Mouse (Mus musculus): ENCODE data around the gene Gm20388.

The Gm20388 gene

GRCm38 (mm10) chr8:120263879-120264278, 353.2 kb downstream of the Gm20388 start:
- DNase-seq (ENCODE audit: low spot score), result no peak

- DNase-seq (ENCODE audit: low spot score), result no peak
These were observed 353.8 kb downstream of the Gm20388 start for GRCm38 (mm10) chr8:120264388-120264943.

DNA sequence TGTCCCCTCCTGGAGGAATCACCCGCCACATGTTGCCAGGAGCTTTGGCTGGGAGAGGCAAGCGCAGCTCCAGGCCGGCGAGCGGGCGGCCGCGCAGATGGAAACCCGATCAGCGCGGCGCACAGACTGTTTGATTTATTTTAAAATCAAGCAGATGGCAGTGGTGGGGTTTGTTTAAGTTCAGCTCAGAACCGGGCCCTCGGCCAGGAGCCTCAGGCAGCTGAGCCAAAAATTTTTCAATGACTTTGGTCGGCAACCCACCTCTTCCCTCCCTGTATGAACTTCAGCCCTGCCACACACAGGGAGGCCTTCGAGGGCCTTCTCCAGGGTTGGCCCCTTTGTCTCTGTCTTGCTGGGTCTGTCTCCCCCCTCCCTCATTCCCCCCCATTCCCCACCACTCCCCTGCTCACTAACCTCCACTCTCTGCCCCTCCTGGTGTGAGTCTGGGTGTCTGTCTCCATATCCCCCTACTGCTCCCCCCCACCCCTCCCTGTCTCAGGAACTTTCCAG, 354.4 kb downstream of the Gm20388 start:
- peak; percentile 74 for DNase-seq (ENCODE audit: low spot score)

- DNase-seq (ENCODE audit: low spot score), result peak; percentile 66
These were observed 354.8 kb downstream of the Gm20388 start for GRCm38 (mm10) chr8:120265471-120265870.

GRCm38 (mm10) chr8:120268541-120268980, 357.9 kb downstream of the Gm20388 start:
- no peak for DNase-seq (ENCODE audit: low spot score)

GRCm38 (mm10) chr8:120270449-120270848, 359.8 kb downstream of the Gm20388 start:
- DNase-seq (ENCODE audit: low spot score), result peak; percentile 70

DNA sequence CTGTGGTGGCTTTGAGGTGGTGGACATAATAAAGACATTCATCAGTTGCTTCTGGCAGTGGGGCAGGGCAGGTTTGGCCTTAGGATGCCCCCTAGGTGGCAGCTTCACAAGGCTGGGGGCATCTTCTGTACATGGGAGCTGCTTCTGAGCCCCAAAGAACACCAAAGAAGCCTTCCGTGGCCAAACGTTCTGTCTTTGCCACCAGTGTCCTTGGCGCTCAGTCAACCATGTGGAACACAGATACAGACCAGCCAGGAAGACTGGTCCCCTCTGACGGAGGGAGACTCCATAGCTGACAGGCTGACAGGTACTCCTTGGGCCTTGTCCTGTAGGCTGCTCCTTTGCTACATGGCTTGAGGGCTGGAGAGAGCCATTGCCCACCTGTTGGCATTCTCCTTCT, 362.8 kb downstream of the Gm20388 start:
- no peak for DNase-seq (ENCODE audit: low spot score)

DNA sequence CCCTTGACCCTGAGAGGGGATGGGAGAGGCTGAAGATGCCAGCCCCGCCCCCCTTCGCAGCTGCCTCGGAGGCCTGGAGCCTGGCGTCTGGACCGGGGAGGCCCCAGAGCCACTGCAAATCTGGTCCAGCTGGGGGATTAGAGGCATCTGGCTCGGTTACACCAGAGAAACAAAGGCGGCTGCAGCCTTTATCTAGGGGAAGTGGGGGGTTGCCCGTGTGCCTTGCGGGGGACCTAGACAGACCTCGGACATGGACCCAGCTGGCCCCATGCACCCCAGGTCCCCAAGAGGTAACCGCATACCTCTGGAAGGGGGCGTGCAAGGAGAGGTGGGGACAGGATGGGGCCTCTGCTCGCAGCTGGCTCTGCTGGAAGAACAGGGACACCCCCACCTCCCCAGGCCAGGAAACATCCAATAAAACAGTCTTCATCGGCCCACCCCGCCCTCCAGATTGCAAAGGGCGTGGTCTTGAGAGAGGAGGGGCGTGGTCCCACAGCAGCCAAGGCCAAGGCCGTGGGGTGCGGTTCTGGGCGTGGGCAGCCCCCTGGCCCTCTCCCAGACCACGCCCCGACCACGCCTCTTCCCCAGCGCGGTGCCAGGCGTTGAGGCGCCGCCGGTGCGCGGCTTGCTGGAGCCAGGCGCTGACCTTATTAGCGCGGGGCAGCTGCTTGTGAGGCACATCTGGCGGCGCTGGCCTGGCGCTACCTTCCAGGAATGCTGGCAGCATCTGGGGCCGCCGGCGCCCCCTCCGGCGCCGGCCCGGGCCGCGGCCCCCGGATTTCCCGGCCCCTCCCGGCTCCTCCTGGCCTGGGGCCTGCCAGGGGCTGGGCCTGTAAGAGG, 365.6 kb downstream of the Gm20388 start:
- peak; percentile 95 for DNase-seq (ENCODE audit: low spot score)

GRCm38 (mm10) chr8:120276891-120277426, 366.3 kb downstream of the Gm20388 start:
- peak; percentile 60 for DNase-seq (ENCODE audit: low spot score)

DNA sequence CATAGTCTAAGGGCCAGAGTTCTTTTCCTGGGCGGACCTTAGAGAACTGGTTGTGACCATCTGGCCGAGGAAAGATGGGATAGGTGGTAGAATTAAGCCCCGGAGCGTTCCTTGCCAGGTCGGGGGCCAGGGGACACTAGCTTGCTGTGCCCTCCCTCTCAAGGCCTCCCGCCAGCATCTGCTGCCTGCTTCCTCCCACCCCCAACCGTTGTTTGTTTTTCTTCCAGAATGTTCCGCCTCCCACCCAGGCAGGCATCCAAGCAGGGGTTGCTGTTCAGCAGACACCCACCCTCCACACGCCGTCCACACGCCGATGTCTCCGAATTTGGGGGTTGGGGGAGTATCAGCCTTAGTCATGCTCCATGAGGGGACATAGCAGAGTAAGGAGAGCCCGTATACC, 367.4 kb downstream of the Gm20388 start:
- no peak for DNase-seq (ENCODE audit: low spot score)

DNA sequence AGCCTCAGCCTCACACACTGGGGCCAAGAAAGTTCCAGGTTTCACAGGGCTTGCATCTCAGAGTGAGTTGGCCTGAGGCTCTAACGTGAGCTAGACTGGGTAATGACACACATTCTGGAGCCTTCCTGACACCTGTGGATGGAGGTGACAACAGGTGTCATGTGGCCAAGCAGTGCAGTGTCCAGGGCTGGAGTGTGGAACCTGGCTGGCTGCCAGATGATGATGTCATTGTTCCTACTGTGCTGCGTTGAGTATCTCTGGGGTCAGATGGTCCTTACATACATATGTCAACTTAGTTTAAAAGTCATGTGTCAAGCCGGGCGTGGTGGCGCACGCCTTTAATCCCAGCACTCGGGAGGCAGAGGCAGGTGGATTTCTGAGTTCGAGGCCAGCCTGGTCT, 368.8 kb downstream of the Gm20388 start:
- no peak for DNase-seq (ENCODE audit: low spot score)

GRCm38 (mm10) chr8:120281487-120281886, 370.8 kb downstream of the Gm20388 start:
- DNase-seq (ENCODE audit: low spot score), result peak; percentile 77

GRCm38 (mm10) chr8:120282465-120282864, 371.8 kb downstream of the Gm20388 start:
- no peak for DNase-seq (ENCODE audit: low spot score)

DNA sequence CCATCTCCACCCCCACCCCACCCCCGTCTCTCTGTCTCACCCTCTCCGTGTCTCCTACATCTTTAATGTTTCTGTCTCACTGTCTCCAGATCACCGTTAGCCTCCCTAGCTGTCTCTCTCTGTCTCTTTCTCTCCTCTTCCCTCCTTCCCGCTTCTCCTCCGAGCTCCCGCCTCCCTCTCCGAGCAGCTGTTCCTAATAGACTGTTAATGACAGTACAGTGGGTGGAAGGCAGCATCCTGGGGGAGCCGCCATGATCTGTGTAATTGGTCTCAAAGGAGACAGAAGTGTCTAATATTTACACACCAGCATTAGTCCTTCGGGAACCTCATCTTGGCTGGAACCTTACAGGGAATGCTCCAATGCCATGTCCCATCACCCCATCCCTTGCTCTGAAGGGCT, 373.6 kb downstream of the Gm20388 start:
- DNase-seq (ENCODE audit: low spot score), result no peak

GRCm38 (mm10) chr8:120285033-120285432, 374.4 kb downstream of the Gm20388 start:
- no peak for DNase-seq (ENCODE audit: low spot score)

DNA sequence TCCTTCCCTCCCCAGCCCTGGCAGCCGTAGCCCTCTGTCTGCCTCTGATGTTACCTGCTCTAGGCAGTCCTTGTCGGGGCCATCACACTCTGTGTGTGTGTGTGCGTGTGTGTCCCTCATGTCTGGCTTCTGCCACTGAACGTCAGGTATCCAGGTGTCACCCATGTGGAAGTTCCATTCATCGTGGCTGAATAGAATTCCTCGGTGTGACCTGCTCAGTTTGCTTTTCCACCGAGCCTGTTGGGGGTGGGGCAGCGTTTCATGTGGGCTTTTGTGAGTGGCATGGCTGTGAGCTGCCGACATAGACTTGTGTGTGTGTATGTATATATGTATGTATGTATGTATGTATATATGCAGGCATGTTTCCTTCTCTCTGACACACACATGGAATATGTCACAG, 375.2 kb downstream of the Gm20388 start:
- no peak for DNase-seq (ENCODE audit: low spot score)

DNA sequence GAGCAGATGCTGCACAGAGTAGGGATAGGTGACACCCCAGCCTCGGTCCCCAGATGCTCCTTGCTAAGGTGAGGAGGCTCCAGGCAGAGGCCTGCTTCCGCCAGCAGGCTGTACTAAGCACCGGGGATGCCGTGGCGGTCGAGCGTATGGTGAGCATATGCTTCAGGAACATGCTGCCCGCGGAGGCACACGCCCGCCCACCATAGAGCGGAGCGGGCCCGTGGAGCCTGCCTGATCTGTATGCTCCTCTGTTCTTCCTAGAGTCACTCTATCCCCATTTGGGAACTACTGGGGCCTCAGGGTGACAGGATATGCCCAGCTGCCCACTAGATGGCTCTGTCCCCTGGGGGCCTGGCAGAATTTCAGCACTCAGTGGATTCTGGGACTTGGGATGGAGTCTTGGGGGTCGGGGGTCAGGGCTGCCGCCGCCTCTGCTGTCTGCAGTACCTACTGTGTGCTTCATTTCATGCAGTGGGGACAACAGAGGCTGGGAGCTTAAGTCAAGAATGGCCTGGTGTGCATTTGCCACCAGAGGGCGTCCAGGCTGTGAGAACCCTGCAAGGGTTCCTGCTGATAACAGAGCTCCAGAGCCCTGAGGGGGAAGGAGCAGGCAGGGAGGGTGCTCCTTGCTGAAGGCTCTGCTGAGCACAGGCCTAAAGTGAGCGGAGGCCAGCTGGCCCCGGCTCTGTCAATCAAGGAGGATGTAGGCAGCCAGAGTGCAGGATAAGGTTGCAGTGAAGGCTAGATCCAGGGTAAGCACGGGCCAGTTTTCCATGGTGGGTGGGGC, 377.7 kb downstream of the Gm20388 start:
- DNase-seq (ENCODE audit: low spot score), result peak; percentile 64

- DNase-seq (ENCODE audit: low spot score), result no peak
These were observed 378.6 kb downstream of the Gm20388 start for GRCm38 (mm10) chr8:120289191-120289590.

DNA sequence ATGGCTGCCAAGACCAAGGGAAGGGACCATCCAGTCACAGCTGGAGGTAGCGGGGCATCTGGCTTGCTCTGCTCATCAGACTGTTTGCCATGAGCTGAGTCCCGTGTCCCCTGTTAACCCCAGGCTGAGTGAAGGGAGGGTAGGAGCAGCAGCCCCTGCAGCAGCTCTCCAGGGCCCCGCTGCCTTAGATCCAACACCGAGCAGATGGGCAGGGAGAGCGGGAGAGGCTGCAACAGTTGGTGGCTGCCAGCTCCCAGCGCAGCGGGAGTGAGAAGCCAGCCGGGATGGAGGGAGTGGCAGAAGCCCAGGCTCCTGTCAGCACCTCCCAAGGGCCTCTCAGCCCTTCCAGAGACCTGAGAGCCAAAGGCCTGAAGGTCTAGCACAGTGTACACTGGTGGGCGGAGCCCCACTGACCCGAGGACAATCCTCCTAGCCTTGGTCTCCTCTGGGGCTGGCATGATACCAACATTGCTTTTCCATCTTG, 379.1 kb downstream of the Gm20388 start:
- DNase-seq (ENCODE audit: low spot score), result peak; percentile 44

GRCm38 (mm10) chr8:120290614-120291013, 380.0 kb downstream of the Gm20388 start:
- DNase-seq (ENCODE audit: low spot score), result no peak

DNA sequence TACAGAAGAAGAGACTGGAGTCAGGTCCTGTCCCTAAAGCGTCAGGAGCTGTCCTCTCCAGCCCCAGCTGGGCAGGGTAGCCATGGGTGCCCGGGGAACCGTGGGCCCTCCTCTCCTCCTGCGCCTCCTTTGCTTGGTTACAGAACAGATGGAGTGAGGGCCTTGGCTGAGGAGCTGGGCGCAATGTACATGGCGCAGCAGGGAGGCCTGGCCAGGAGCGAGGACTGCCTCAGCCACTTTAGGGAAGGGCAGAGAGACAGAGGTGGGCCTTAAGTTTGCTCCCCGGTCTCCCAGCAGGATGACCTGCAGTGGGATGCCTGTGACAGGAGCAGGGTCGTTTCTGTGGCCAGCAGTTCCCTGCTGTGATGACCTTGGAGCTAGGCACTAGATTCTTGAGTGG, 381.0 kb downstream of the Gm20388 start:
- no peak for DNase-seq (ENCODE audit: low spot score)
